Comparison of ENCODE assay signal across 8 mouse cellular contexts in genomic region chr7:100159105-100159841, GRCm38 (mm10). TPM values are rescaled to one million over a fixed set of nuclear protein-coding genes. Genes with fewer than 3 reads are reported as not detected.
DNase-seq lines count a peak whose midpoint lies in the region; ATAC-seq and TF ChIP-seq lines count a peak whose summit lies in the region.

TSS of gene Lipt2 (plus strand) at chr7:100159277.

- H3K4me1 ChIP-seq in heart, embryonic 11.5 days (ENCODE audit: control insufficient read depth, insufficient read depth, low read length) = peaks cover 3% of the 10 kb centered on the region; the same call in 1 of the 2 replicates
- H3K4me1 ChIP-seq in kidney, embryonic 16.5 days (ENCODE audit: insufficient read depth, low read length) = peaks cover 15% of the 10 kb centered on the region
- H3K4me1 ChIP-seq in liver, adult 2 months (ENCODE audit: control insufficient read depth, insufficient read depth, low read length) = peaks cover 8% of the 10 kb centered on the region

- no peaks in the 10 kb centered on the region for H3K36me3 ChIP-seq in heart, embryonic 11.5 days (ENCODE audit: control insufficient read depth, insufficient read depth, low read length)
- H3K36me3 ChIP-seq in kidney, embryonic 16.5 days (ENCODE audit: insufficient read depth, low read length) = 0 out of 2 replicates have a peak, but pooled peaks cover 3% of the 10 kb centered on the region
- H3K36me3 ChIP-seq in liver, adult 2 months (ENCODE audit: control insufficient read depth, insufficient read depth, low read length) = no peaks in the 10 kb centered on the region; the same call in 1 of the 2 replicates
- no peaks in the 10 kb centered on the region for H3K36me3 ChIP-seq in myocyte (ENCODE audit: control insufficient read depth, insufficient read depth)
- H3K36me3 ChIP-seq in splenic B cell, adult 2 months (ENCODE audit: control insufficient read depth, insufficient read depth, low read length, poor library complexity, severe bottlenecking) = no peaks in the 10 kb centered on the region

- H3K27ac ChIP-seq in heart, embryonic 11.5 days (ENCODE audit: low read depth, low read length) = peak within 1 kb of the TSS; percentile 95
- H3K27ac ChIP-seq in kidney, embryonic 16.5 days (ENCODE audit: low read length) = peak within 1 kb of the TSS; percentile 99
- peak within 1 kb of the TSS; percentile 96 for H3K27ac ChIP-seq in liver, adult 2 months (replicated peaks; ENCODE audit: insufficient read depth, low read depth, low read length)

- under 1% methylated on average over 71 of the region's 78 CpGs for WGBS in heart, embryonic 11.5 days (ENCODE audit: insufficient replicate concordance)
- WGBS in kidney, embryonic 16.5 days = under 1% methylated on average over 78 of the region's 78 CpGs
- under 1% methylated on average over 78 of the region's 78 CpGs for WGBS in liver, adult 2 months

- DNase-seq in B cell, adult 2 months = peak; percentile 88 to 89
- DNase-seq in brain, adult 2 months (ENCODE audit: low read depth, low spot score) = peak; percentile 97
- peak; percentile 93 for DNase-seq in liver, adult 2 months (ENCODE audit: extremely low read depth, low read depth, low spot score)
- peak; percentile 92 for DNase-seq in splenic B cell, adult 2 months (ENCODE audit: low read depth, low spot score)

- H3K9me3 ChIP-seq in heart, embryonic 11.5 days (replicated peaks; ENCODE audit: control insufficient read depth, low read length) = no peaks in the 10 kb centered on the region
- no peaks in the 10 kb centered on the region for H3K9me3 ChIP-seq in kidney, embryonic 16.5 days (ENCODE audit: low read length)

- TF ChIP-seq CTCF in liver, adult 2 months (IDR thresholded peaks at IDR 0.05; ENCODE audit: low read depth, low read length) = peak; percentile 17

- peak within 1 kb of the TSS; percentile 94 for H3K4me2 ChIP-seq in heart, embryonic 11.5 days
- peak within 1 kb of the TSS; percentile 90 for H3K4me2 ChIP-seq in kidney, embryonic 16.5 days (replicated peaks; ENCODE audit: low read depth, low read length)
- H3K4me2 ChIP-seq in myocyte (ENCODE audit: low read depth) = peak within 1 kb of the TSS; percentile 86

- TF ChIP-seq POLR2A in liver, adult 2 months (IDR thresholded peaks at IDR 0.05; ENCODE audit: extremely low read depth, insufficient read depth, low read length) = peak; percentile 89
- TF ChIP-seq POLR2A in myocyte (IDR thresholded peaks at IDR 0.05; ENCODE audit: insufficient read length, low read depth) = peak; percentile 77

- no peaks in the 10 kb centered on the region for H3K27me3 ChIP-seq in heart, embryonic 11.5 days (ENCODE audit: control insufficient read depth, insufficient read depth, low read length)
- no peaks in the 10 kb centered on the region for H3K27me3 ChIP-seq in kidney, embryonic 16.5 days (ENCODE audit: insufficient read depth, low read length)
- no peaks in the 10 kb centered on the region for H3K27me3 ChIP-seq in liver, adult 2 months (ENCODE audit: control insufficient read depth, insufficient read depth, low read length)
- no peaks in the 10 kb centered on the region for H3K27me3 ChIP-seq in myocyte (ENCODE audit: control insufficient read depth, insufficient read depth, insufficient read length)
- H3K27me3 ChIP-seq in splenic B cell, adult 2 months (ENCODE audit: control insufficient read depth, insufficient read depth, low read length, poor library complexity, severe bottlenecking) = no peaks in the 10 kb centered on the region

- peak within 1 kb of the TSS; percentile 51 for H3ac ChIP-seq in myocyte (ENCODE audit: control insufficient read depth, insufficient read length)

- peak within 1 kb of the TSS; percentile 83 for H3K4me3 ChIP-seq in heart, embryonic 11.5 days (ENCODE audit: low read depth, low read length)
- peak within 1 kb of the TSS; percentile 88 for H3K4me3 ChIP-seq in kidney, embryonic 16.5 days (ENCODE audit: low read length)
- H3K4me3 ChIP-seq in liver, adult 2 months (ENCODE audit: insufficient read depth, low read depth, low read length) = peak within 1 kb of the TSS; percentile 73
- peak within 1 kb of the TSS; percentile 32 for H3K4me3 ChIP-seq in myocyte

- no peaks in the 10 kb centered on the region for H3K79me2 ChIP-seq in liver, adult 2 months (ENCODE audit: control insufficient read depth, insufficient read depth, low read length)
- no peaks in the 10 kb centered on the region for H3K79me2 ChIP-seq in myocyte (ENCODE audit: control insufficient read depth, insufficient read depth)

- peak; percentile 89 for ATAC-seq in erythroblast, adult 5-6 weeks (replicated peaks; ENCODE audit: low FRiP score, poor library complexity, severe bottlenecking)
- peak; percentile 98 for ATAC-seq in heart, embryonic 11.5 days (replicated peaks; ENCODE audit: insufficient number of reproducible peaks, low FRiP score, low TSS enrichment)
- peak; percentile 98 for ATAC-seq in kidney, embryonic 16.5 days (ENCODE audit: low FRiP score, low TSS enrichment)

- peak within 1 kb of the TSS; percentile 97 for H3K9ac ChIP-seq in heart, embryonic 11.5 days (ENCODE audit: low read depth, low read length)
- H3K9ac ChIP-seq in kidney, embryonic 16.5 days (replicated peaks; ENCODE audit: low read length) = peak within 1 kb of the TSS; percentile 97
- H3K9ac ChIP-seq in liver, adult 2 months (ENCODE audit: low read depth, low read length) = peak within 1 kb of the TSS; percentile 97

TF ChIP-seq in myocyte, 11 proteins besides CTCF, POLR2A, EP300 and RAD21:
- TF ChIP-seq TCF3 (IDR thresholded peaks at IDR 0.05; ENCODE audit: insufficient read length, low read depth) = no peak
- no peak for TF ChIP-seq CEBPB (IDR thresholded peaks at IDR 0.05; ENCODE audit: insufficient read depth, poor library complexity, severe bottlenecking)
- no peak for TF ChIP-seq REST (IDR thresholded peaks at IDR 0.05; ENCODE audit: insufficient read depth, insufficient read length)
- no peak for TF ChIP-seq TCF12 (IDR thresholded peaks at IDR 0.05; ENCODE audit: insufficient read depth, poor library complexity, severe bottlenecking)
- TF ChIP-seq USF1 (IDR thresholded peaks at IDR 0.05; ENCODE audit: low read depth) = peak; percentile 12
- TF ChIP-seq MYOG (IDR thresholded peaks at IDR 0.05; ENCODE audit: control insufficient read depth in 1 of 3, insufficient read depth in 1 of 3, insufficient read length in 2 of 3, low read depth in 2 of 3) = peak; percentile 26 to 88 (median 82)
- TF ChIP-seq SRF (IDR thresholded peaks at IDR 0.05; ENCODE audit: control insufficient read depth, insufficient read length, low read depth) = no peak
- no peak for TF ChIP-seq E2F4 (IDR thresholded peaks at IDR 0.05; ENCODE audit: insufficient read depth)
- no peak for TF ChIP-seq MAX (IDR thresholded peaks at IDR 0.05; ENCODE audit: low read depth)
- TF ChIP-seq MYOD1 (IDR thresholded peaks at IDR 0.05; ENCODE audit: control insufficient read depth in 1 of 3, insufficient read length in 2 of 3, low read depth in 2 of 3) = peak in 2 of 3 experiments; percentile 72 to 79
- TF ChIP-seq POLR2AphosphoS2 (IDR thresholded peaks at IDR 0.05; ENCODE audit: insufficient read length, low read depth) = peak; percentile 70
TF ChIP-seq in myocyte: peak in this region for 4.

RNA-seq across cellular contexts. Expression of gene Lipt2, which starts in this region (rescaled TPM):
- total RNA-seq in erythroblast, adult 5-6 weeks (2015; ENCODE audit: low replicate concordance) = 2.9 TPM in 1 of 2 replicates, not detected in the other
- total RNA-seq in erythroblast, adult 5-6 weeks (2017; ENCODE audit: low replicate concordance) = 0.26 and 0.98 TPM in 2 replicates
- 12.8 and 17.3 TPM in 2 replicates for polyA plus RNA-seq in heart, embryonic 11.5 days (2014; fragmentation: Nextera tagmentation; extraction: Ambion mirVana)
- polyA plus RNA-seq in kidney, embryonic 16.5 days (2015; fragmentation: Nextera tagmentation; extraction: Ambion mirVana) = 19.6 and 21.7 TPM in 2 replicates
- total RNA-seq in liver, adult 2 months (2014; rRNA removed) = 3.8 and 5.8 TPM in 2 replicates
- 4.5 and 5.2 TPM in 2 replicates for polyA plus RNA-seq in liver, adult 2 months (2012; rRNA removed)
- polyA plus RNA-seq in myocyte (2012; fragmentation: generic; extraction: Trizol) = 3.1 TPM

Comparison
In these comparisons a context has a peak if more than half of its experiments do, and no peak if none do; other contexts are left out.
1. Peak in every context shown above with its lines: DNase-seq, ATAC-seq, H3K4me3 ChIP-seq and H3K27ac ChIP-seq.
2. H3K4me3 ChIP-seq: peak in every context shown above with its lines; median percentile 88 in kidney, embryonic 16.5 days; 83 in heart, embryonic 11.5 days; 73 in liver, adult 2 months; 32 in myocyte.